Mouse (Mus musculus) liver, embryonic 16.5 days (tissue): ENCODE measurements around the gene Loxl3. TPM values are rescaled to one million over a fixed set of nuclear protein-coding genes. Genes with fewer than 3 reads are reported as not detected.

ENCODE experiments used
- ATAC-seq: fragments of 200-750 bp; cut with Nextera tagmentation; 2 replicates; pipeline ENCODE4 v1.8.0; 2017; ENCODE audit warnings: low read depth, mild to moderate bottlenecking, moderate number of reproducible peaks, moderate library complexity
- H3K27ac ChIP-seq: fragments of 300-500 bp; sonication (generic); 2 replicates; pipeline ENCODE4 v1.5.1; 2014; ENCODE audit warnings: mild to moderate bottlenecking, low read length
- H3K27me3 ChIP-seq: fragments of 300-500 bp; sonication (generic); 2 replicates; pipeline ENCODE4 v1.6.1; 2014; ENCODE audit warnings: low read depth, low read length, mixed read lengths; ENCODE audit not compliant: control insufficient read depth, insufficient read depth
- H3K36me3 ChIP-seq: fragments of 300-500 bp; sonication (generic); 2 replicates; pipeline ENCODE4 v1.6.1; 2014; ENCODE audit warnings: mild to moderate bottlenecking; ENCODE audit not compliant: control insufficient read depth, insufficient read depth
- H3K4me1 ChIP-seq: fragments of 300-500 bp; sonication (generic); 2 replicates; pipeline ENCODE4 v1.6.1; 2014; ENCODE audit warnings: low read depth, low read length, mixed read lengths; ENCODE audit not compliant: control insufficient read depth
- H3K4me2 ChIP-seq: fragments of 300-500 bp; sonication (generic); 2 replicates; pipeline ENCODE4 v1.6.1; 2014; ENCODE audit warnings: low read depth, low read length, mixed read lengths
- H3K4me3 ChIP-seq: fragments of 300-500 bp; sonication (generic); 2 replicates; pipeline ENCODE4 v1.5.1; 2014; ENCODE audit warnings: low read depth, mild to moderate bottlenecking, low read length
- H3K9ac ChIP-seq: fragments of 300-500 bp; sonication (generic); 2 replicates; pipeline ENCODE4 v1.6.1; 2014; ENCODE audit warnings: low read depth, low read length
- H3K9me3 ChIP-seq: fragments of 300-500 bp; sonication (generic); replicated peaks from 2 replicates; pipeline ENCODE4 v1.6.1; 2016; ENCODE audit warnings: low read length; ENCODE audit not compliant: control insufficient read depth
- WGBS: fragments of 180-500 bp; shearing (Covaris S2); extraction: QIAGEN DNeasy Blood & Tissue Kit; methylation state at CpG from one replicate; pipeline ENCODE4 v1.1.7; 2014; ENCODE audit not compliant: insufficient replicate concordance; 5-methylcytosine and 5-hydroxymethylcytosine counted together
- polyA plus RNA-seq: library from polyadenylated mRNA; unstranded; fragments of >200 nt; fragmentation: Nextera tagmentation; extraction: Ambion mirVana; gene quantifications from 2 replicates; pipeline ENCODE4 v1.2.1, GENCODE M21; 2015

Loxl3 gene
- polyA plus RNA-seq, 1 experiment from 2014 or later: 2.1 TPM

- Histone ChIP-seq H3K9ac (peak overlapping the region; percentile 92), H3K4me2 (peak overlapping the region; percentile 96), H3K36me3 (peaks cover 28% of the 10 kb centered on the region), H3K4me3 (peak overlapping the region; percentile 90), H3K27me3 (no peaks in the 10 kb centered on the region), H3K4me1 (peaks cover 25% of the 10 kb centered on the region), H3K27ac (peak overlapping the region; percentile 93), H3K9me3 (no peaks in the 10 kb centered on the region)
- no peak for ATAC-seq
- 2% methylated on average over 26 of the region's 26 CpGs for WGBS
Measured at GRCm38 (mm10) chr6:83053136-83053960, 19.4 kb downstream of the Loxl3 start.

GRCm38 (mm10) chr6:83054074-83054851, 20.3 kb downstream of the Loxl3 start, which contains the start of gene Aup1:
Aup1 (plus strand) TSS chr6:83054521.
- under 1% methylated on average over 60 of the region's 64 CpGs for WGBS
- ATAC-seq: peak; percentile 94
- Histone ChIP-seq H3K4me1 (peaks cover 30% of the 10 kb centered on the region), H3K27me3 (no peaks in the 10 kb centered on the region), H3K4me2 (peak within 1 kb of the TSS; percentile 96), H3K4me3 (peak within 1 kb of the TSS; percentile 90), H3K36me3 (peaks cover 28% of the 10 kb centered on the region), H3K9ac (peak within 1 kb of the TSS; percentile 92), H3K9me3 (no peaks in the 10 kb centered on the region), H3K27ac (peak within 1 kb of the TSS; percentile 93)

- under 1% methylated on average over 50 of the region's 50 CpGs for WGBS
- Histone ChIP-seq H3K27ac (peak within 1 kb of the TSS; percentile 93), H3K4me2 (peak within 1 kb of the TSS; percentile 96), H3K9ac (peak within 1 kb of the TSS; percentile 92), H3K36me3 (peaks cover 28% of the 10 kb centered on the region), H3K9me3 (no peaks in the 10 kb centered on the region), H3K27me3 (no peaks in the 10 kb centered on the region), H3K4me3 (peak within 1 kb of the TSS; percentile 90), H3K4me1 (peaks cover 31% of the 10 kb centered on the region)
- ATAC-seq: peak; percentile 9
Measured at GRCm38 (mm10) chr6:83054871-83055431, 21.0 kb downstream of the Loxl3 start, which contains the start of gene Htra2. Htra2 (minus strand) TSS chr6:83055273.

DNA sequence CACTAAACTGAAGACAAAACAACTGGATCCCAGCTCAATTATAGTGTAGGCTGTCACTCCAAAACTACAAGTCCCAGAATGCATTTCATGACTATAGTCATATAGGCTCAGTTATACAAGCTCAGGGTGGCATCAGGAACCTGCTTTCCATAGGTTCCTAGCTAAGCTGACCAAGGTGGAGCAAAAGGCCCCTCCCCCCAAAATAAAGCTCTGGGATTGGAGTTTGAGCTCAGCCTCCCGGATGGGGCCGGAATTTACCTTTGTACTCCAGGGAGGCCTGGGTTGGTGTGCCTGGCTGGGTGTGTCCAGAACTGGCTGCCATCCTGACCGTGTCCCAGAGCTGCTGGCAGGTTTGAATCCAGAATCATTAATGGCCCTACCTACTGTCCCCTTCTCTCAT, 23.8 kb downstream of the Loxl3 start, which contains the start of gene Dqx1:
Gene Dqx1, plus strand, starts transcription at position 55 of the 400 bp plus-strand sequence.
- Histone ChIP-seq H3K9me3 (no peaks in the 10 kb centered on the region), H3K4me3 (peak within 1 kb of the TSS; percentile 38), H3K27me3 (peaks cover 15% of the 10 kb centered on the region), H3K4me2 (peak within 1 kb of the TSS; percentile 30), H3K9ac (no peak within 1 kb of the TSS; the same call in 1 of the 2 replicates), H3K36me3 (peaks cover 15% of the 10 kb centered on the region), H3K4me1 (peaks cover 21% of the 10 kb centered on the region), H3K27ac (0 out of 2 replicates have a peak within 1 kb of the TSS, but pooled peaks have one; percentile 16)
- peak; percentile 12 for ATAC-seq
- 48% methylated on average over 3 of the region's 3 CpGs for WGBS

DNA sequence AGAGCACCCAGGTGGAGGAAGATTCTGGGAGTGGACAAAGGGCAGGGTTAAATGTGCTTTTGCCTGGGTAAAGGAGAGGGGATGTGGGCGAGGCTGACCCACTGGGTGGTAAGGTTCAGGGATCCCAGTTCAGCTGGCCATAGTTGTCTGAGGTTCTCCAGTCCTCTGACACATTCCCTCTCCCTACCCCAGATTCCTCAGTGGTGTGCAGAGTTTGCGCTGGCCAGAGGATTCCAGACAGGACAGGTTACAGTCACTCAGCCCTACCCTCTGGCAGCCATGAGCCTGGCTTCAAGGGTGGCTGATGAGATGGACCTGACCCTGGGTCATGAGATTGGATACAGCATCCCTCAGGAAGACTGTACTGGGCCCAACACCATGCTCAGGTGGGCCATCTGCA, 24.8 kb downstream of the Loxl3 start:
- 70% methylated on average over 2 of the region's 2 CpGs for WGBS
- Histone ChIP-seq H3K27ac (no peak overlapping the region), H3K27me3 (peaks cover 24% of the 10 kb centered on the region), H3K9ac (no peak overlapping the region; the same call in 1 of the 2 replicates), H3K4me1 (peaks cover 15% of the 10 kb centered on the region), H3K36me3 (peaks cover 15% of the 10 kb centered on the region), H3K4me2 (peak overlapping the region; percentile 30), H3K4me3 (peak overlapping the region; percentile 38), H3K9me3 (no peaks in the 10 kb centered on the region)
- no peak for ATAC-seq

- no peaks in the 10 kb centered on the region for H3K36me3 ChIP-seq
- H3K9me3 ChIP-seq: no peaks in the 10 kb centered on the region
- H3K27me3 ChIP-seq: peaks cover 97% of the 10 kb centered on the region
- no peak for ATAC-seq
- H3K9ac ChIP-seq: no peak overlapping the region
- no peak overlapping the region for H3K4me2 ChIP-seq
- H3K4me3 ChIP-seq: no peak overlapping the region
- no peak overlapping the region for H3K27ac ChIP-seq
- WGBS: 27% methylated on average over 8 of the region's 8 CpGs
- H3K4me1 ChIP-seq: peaks cover 14% of the 10 kb centered on the region
Measured at GRCm38 (mm10) chr6:83065995-83066394, 32.0 kb downstream of the Loxl3 start.

GRCm38 (mm10) chr6:83066441-83066840, 32.5 kb downstream of the Loxl3 start:
- Histone ChIP-seq H3K9ac (no peak overlapping the region), H3K4me1 (peaks cover 19% of the 10 kb centered on the region), H3K4me3 (no peak overlapping the region), H3K27ac (no peak overlapping the region), H3K9me3 (no peaks in the 10 kb centered on the region), H3K27me3 (peaks cover 99% of the 10 kb centered on the region), H3K36me3 (no peaks in the 10 kb centered on the region), H3K4me2 (no peak overlapping the region)
- no peak for ATAC-seq
- WGBS: 31% methylated on average over 6 of the region's 6 CpGs

- H3K9ac ChIP-seq: no peak overlapping the region
- no peak overlapping the region for H3K27ac ChIP-seq
- H3K27me3 ChIP-seq: peaks cover 100% of the 10 kb centered on the region
- no peak for ATAC-seq
- no peaks in the 10 kb centered on the region for H3K36me3 ChIP-seq
- 9% methylated on average over 8 of the region's 8 CpGs for WGBS
- H3K9me3 ChIP-seq: no peaks in the 10 kb centered on the region
- peak overlapping the region; percentile 55; the same call in 1 of the 2 replicates for H3K4me2 ChIP-seq
- H3K4me3 ChIP-seq: no peak overlapping the region
- H3K4me1 ChIP-seq: peaks cover 19% of the 10 kb centered on the region
Measured at GRCm38 (mm10) chr6:83068221-83068620, 34.2 kb downstream of the Loxl3 start.
